ENCODE assay signal across 24 mouse cellular contexts in the genomic region with DNA sequence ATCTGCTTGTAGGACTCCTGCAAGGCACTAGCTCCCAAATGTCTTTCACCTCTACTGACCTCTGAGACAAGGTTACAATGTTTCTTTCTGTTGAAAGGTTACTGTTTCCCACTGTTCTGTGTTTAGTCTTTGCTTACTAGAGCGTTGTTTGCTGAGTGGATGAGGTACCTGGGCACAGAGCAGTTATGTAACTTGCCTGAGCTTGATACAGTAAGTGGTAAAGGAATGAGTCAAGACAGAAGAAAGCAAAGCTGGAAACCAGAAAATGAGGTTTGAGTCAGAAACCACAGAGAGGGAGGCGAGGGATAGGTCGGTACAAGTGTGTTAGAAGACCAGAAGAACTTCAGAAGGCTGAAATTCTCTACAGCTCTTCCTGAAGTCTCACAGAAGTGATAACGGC. TPM values are rescaled to one million over a fixed set of nuclear protein-coding genes. Genes with fewer than 3 reads are reported as not detected.
DNase-seq lines count a peak whose midpoint lies in the region; ATAC-seq and TF ChIP-seq lines count a peak whose summit lies in the region.
"Had no signal": no experiment of that assay in that cellular context is flagged by ENCODE, and none has a peak within 500 bp of the region (broad histone marks: within the 10 kb centered on the region; RNA-seq: fewer than 3 reads in every experiment).

No protein-coding gene starts in this region.

- H3K4me1 ChIP-seq in kidney, adult 2 months (ENCODE audit: control insufficient read depth, insufficient read depth, low read length) = peaks cover 4% of the 10 kb centered on the region
- H3K4me1 ChIP-seq in kidney, embryonic 15.5 days = no peaks in the 10 kb centered on the region; the same call in 1 of the 2 replicates
- H3K4me1 ChIP-seq: embryonic facial prominence, embryonic 10.5 days; hindbrain, embryonic 15.5 days; midbrain, embryonic 13.5 days; neural tube, embryonic 15.5 days had no signal

- DNase-seq in kidney, adult 2 months = peak; percentile 37
- peak; percentile 48 for DNase-seq in 3134 (ENCODE audit: extremely low read depth, insufficient read length, low spot score)
- DNase-seq in NIH3T3 (ENCODE audit: low read depth) = peak; percentile 39
- DNase-seq in heart, postnatal 4 days = no peak
- DNase-seq in cerebellum, adult 8-10 months = no peak
- DNase-seq in natural killer cell, adult 2 months (ENCODE audit: low spot score in 2 of 2) = no peak
- DNase-seq: cerebellum, adult 18-20 months; heart, adult 18-20 months; heart, postnatal 36 days; kidney, postnatal 14 days; lung, embryonic 14.5 days; thymus, adult 18-20 months; thymus, postnatal 4 days had no signal

- no peak overlapping the region for H3K9ac ChIP-seq in kidney, embryonic 15.5 days
- H3K9ac ChIP-seq: heart, embryonic 13.5 days; hindbrain, embryonic 15.5 days; liver, embryonic 12.5 days; lung, embryonic 14.5 days; midbrain, embryonic 13.5 days; neural tube, embryonic 15.5 days had no signal

- no peaks in the 10 kb centered on the region for H3K27me3 ChIP-seq in kidney, adult 2 months (replicated peaks; ENCODE audit: control insufficient read depth, insufficient read depth, low read length)
- no peaks in the 10 kb centered on the region for H3K27me3 ChIP-seq in kidney, embryonic 15.5 days
- H3K27me3 ChIP-seq: heart, embryonic 13.5 days; hindbrain, embryonic 15.5 days; liver, embryonic 12.5 days; midbrain, embryonic 13.5 days; neural tube, embryonic 15.5 days had no signal

- TF ChIP-seq CTCF in kidney, adult 2 months (conservative IDR thresholded peaks at IDR 0.05; ENCODE audit: insufficient read depth, insufficient read length, low read depth, low read length) = no peak

- H3K27ac ChIP-seq in kidney, adult 2 months (ENCODE audit: insufficient read depth, low read depth, low read length) = no peak overlapping the region
- H3K27ac ChIP-seq in kidney, embryonic 15.5 days = no peak overlapping the region
- H3K27ac ChIP-seq: embryonic facial prominence, embryonic 10.5 days; heart, embryonic 13.5 days; hindbrain, embryonic 15.5 days; left cerebral cortex, adult 2 months; liver, embryonic 12.5 days; macrophage; midbrain, embryonic 13.5 days; neural tube, embryonic 15.5 days had no signal

- H3K4me2 ChIP-seq in kidney, embryonic 15.5 days = no peak overlapping the region
- H3K4me2 ChIP-seq: heart, embryonic 13.5 days; hindbrain, embryonic 15.5 days; liver, embryonic 12.5 days; lung, embryonic 14.5 days; midbrain, embryonic 13.5 days; neural tube, embryonic 15.5 days had no signal

- 0 out of 2 replicates have a peak, but pooled peaks cover 2% of the 10 kb centered on the region for H3K9me3 ChIP-seq in kidney, embryonic 15.5 days (replicated peaks)
- H3K9me3 ChIP-seq: embryonic facial prominence, embryonic 10.5 days; hindbrain, embryonic 15.5 days; liver, embryonic 12.5 days; midbrain, embryonic 13.5 days; neural tube, embryonic 15.5 days had no signal

- no peaks in the 10 kb centered on the region for H3K36me3 ChIP-seq in kidney, adult 2 months (ENCODE audit: control insufficient read depth, insufficient read depth, low read length)
- no peaks in the 10 kb centered on the region for H3K36me3 ChIP-seq in kidney, embryonic 15.5 days
- H3K36me3 ChIP-seq: embryonic facial prominence, embryonic 10.5 days; heart, embryonic 13.5 days; hindbrain, embryonic 15.5 days; liver, embryonic 12.5 days; midbrain, embryonic 13.5 days; neural tube, embryonic 15.5 days had no signal

- 85% methylated on average over 4 of the region's 4 CpGs for WGBS in kidney, adult 2 months
- 86% methylated on average over 4 of the region's 4 CpGs for WGBS in kidney, embryonic 15.5 days

- no peak for ATAC-seq in kidney, embryonic 15.5 days (replicated peaks; ENCODE audit: low FRiP score)
- 0 out of 2 replicates have a peak, but pooled peaks have one; percentile 4 for ATAC-seq in megakaryocyte progenitor cell, adult 5-6 weeks (replicated peaks; ENCODE audit: poor library complexity)
- ATAC-seq: intestine, postnatal 0 days; liver, embryonic 12.5 days; midbrain, embryonic 13.5 days had no signal

- TF ChIP-seq POLR2A in kidney, adult 2 months (IDR thresholded peaks at IDR 0.05; ENCODE audit: low read depth, low read length) = no peak

- H3K4me3 ChIP-seq in kidney, adult 2 months (ENCODE audit: insufficient read depth, low read depth, low read length) = no peak overlapping the region
- no peak overlapping the region for H3K4me3 ChIP-seq in kidney, embryonic 15.5 days (replicated peaks)
- H3K4me3 ChIP-seq: embryonic facial prominence, embryonic 10.5 days; heart, embryonic 13.5 days; hindbrain, embryonic 15.5 days; left cerebral cortex, adult 2 months; liver, embryonic 12.5 days; midbrain, embryonic 13.5 days; neural tube, embryonic 15.5 days had no signal

RNA-seq across cellular contexts. Expression of gene Bcl10, which starts 5.8 kb away (rescaled TPM):
- 9.4 and 13.7 TPM in 2 replicates for polyA plus RNA-seq in kidney, adult 2 months (2012; rRNA removed)
- 52.2 and 53.5 TPM in 2 replicates for polyA plus RNA-seq in kidney, embryonic 15.5 days (2015; fragmentation: Nextera tagmentation; extraction: Ambion mirVana)
- total RNA-seq in megakaryocyte progenitor cell, adult 5-6 weeks (2015) = 41.2 and 43.6 TPM in 2 replicates
- total RNA-seq in megakaryocyte progenitor cell, adult 5-6 weeks (2017) = 33.8 and 39.0 TPM in 2 replicates
- 10 to 100 TPM; 25.5 to 27.4 TPM for total RNA-seq in heart, postnatal 4 days (2021)

RNA-seq across cellular contexts. Expression of gene 2410004B18Rik, which starts 21.0 kb away (rescaled TPM):
- polyA plus RNA-seq in kidney, adult 2 months (2012; rRNA removed) = 7.4 and 9.4 TPM in 2 replicates
- polyA plus RNA-seq in kidney, embryonic 15.5 days (2015; fragmentation: Nextera tagmentation; extraction: Ambion mirVana) = 50.2 and 52.7 TPM in 2 replicates
- 25.3 and 42.3 TPM in 2 replicates for total RNA-seq in megakaryocyte progenitor cell, adult 5-6 weeks (2015)
- total RNA-seq in megakaryocyte progenitor cell, adult 5-6 weeks (2017) = 13.3 and 14.0 TPM in 2 replicates
- total RNA-seq in heart, postnatal 4 days (2021) = 10 to 100 TPM; 24.8 to 25.5 TPM

Comparison
In these comparisons a context has a peak if more than half of its experiments do, and no peak if none do; other contexts are left out.
1. DNase-seq: peak in kidney, adult 2 months (single experiment), 3134 (single experiment) and NIH3T3 (single experiment); none in heart, postnatal 4 days (single experiment), cerebellum, adult 8-10 months (single experiment) and natural killer cell, adult 2 months (0 of 2).